Mouse (Mus musculus): ENCODE results near the gene Kat8. TPM values are rescaled to one million over a fixed set of nuclear protein-coding genes. Genes with fewer than 3 reads are reported as not detected.
A peak's percentile ranks its signal among the peaks of the same experiment; 100 is the strongest.
"Not testable (repeated sequence)": the region's sequence is repeated elsewhere in the genome, so short reads cannot be mapped to it uniquely, and the experiment has no call there.

The Kat8 gene
- polyA plus RNA-seq, 1 experiment from 2014 or later: 37.9 TPM

DNA sequence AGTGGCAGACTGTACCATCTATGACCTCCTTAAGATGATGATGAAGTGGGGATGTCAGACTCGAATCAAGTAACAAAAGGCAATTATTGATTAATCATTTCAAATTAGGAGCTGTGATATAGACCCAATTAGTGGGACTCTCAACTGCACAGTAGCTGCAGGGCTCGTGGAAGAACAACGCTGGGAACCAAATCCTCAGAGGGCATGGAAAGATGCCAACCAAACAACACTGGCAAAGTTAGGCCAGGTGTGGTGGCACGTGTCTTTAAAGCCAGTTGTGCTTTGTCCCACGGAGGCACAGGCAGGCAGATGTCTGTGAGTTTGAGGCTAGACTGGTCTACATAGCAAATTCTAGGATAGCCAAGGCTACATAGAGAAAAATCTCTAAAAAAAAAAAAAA is 18.3 kb downstream of the Kat8 start:
- H3K4me2 ChIP-seq (ENCODE audit: low read length): no peak overlapping the region
- peaks cover 6% of the 10 kb centered on the region; the same call in 1 of the 2 replicates for H3K27me3 ChIP-seq (replicated peaks; ENCODE audit: control insufficient read depth, insufficient read depth, low read length)
- H3K9ac ChIP-seq (ENCODE audit: low read length): no peak overlapping the region
- 85% methylated on average over 5 of the region's 5 CpGs for WGBS
- H3K4me3 ChIP-seq (ENCODE audit: low read depth, low read length): no peak overlapping the region
- H3K27ac ChIP-seq (ENCODE audit: low read depth): no peak overlapping the region
- DNase-seq (ENCODE audit: low spot score) (no peak), ATAC-seq (replicated peaks; ENCODE audit: low FRiP score, low TSS enrichment, low read depth) (no peak)
- H3K36me3 ChIP-seq (ENCODE audit: control insufficient read depth, insufficient read depth, low read length): peaks cover 14% of the 10 kb centered on the region
- H3K4me1 ChIP-seq (replicated peaks; ENCODE audit: control insufficient read depth, insufficient read depth, low read length): peaks cover 9% of the 10 kb centered on the region
- H3K9me3 ChIP-seq (ENCODE audit: control insufficient read depth, low read length): no peaks in the 10 kb centered on the region

DNA sequence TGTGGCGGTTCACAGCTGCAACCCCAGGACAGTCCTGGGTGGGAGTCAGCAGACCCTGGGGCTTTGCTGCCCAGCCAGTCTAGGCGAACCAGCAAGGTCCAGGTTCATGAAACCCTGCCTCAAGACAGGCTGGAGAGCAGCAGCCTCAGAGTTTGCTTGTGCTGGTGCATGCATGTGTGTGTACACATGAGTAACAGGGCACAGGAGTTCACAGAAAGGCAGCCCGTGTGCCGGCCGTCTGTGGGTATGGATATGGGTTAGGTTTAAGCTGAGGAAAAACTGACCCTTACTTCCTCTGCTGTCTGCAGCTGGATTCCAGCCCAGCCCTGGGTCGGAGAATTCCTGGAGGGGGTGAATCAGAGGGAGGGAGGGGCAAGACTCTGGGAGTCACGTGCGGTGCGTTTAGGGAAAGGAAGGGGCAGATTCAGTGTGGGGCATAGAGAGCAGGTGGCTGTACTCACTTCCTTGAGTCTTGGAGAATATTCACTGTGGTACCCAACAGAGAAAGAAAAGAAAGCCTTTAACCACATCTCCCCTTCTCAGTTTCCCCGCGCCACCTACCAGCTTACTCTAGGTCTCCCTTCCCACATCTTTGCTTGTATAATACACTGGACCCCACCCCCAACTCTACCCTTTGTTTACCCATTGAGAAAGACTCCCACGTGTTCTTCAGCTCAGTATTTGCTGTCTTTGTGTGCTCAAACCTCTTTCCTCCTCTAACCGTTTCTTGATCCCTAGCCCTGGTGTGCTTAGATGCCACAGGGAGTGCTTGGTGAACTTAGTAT is 19.2 kb downstream of the Kat8 start:
- whole genome bisulfite sequencing: 26% methylated on average over 13 of the region's 13 CpGs
- Histone ChIP-seq H3K4me3 (ENCODE audit: low read depth, low read length) (no peak overlapping the region), H3K4me1 (replicated peaks; ENCODE audit: control insufficient read depth, insufficient read depth, low read length) (peaks cover 9% of the 10 kb centered on the region), H3K9ac (ENCODE audit: low read length) (0 out of 2 replicates have a peak overlapping the region, but pooled peaks have one; percentile 17), H3K27me3 (replicated peaks; ENCODE audit: control insufficient read depth, insufficient read depth, low read length) (peaks cover 6% of the 10 kb centered on the region; the same call in 1 of the 2 replicates), H3K36me3 (ENCODE audit: control insufficient read depth, insufficient read depth, low read length) (peaks cover 5% of the 10 kb centered on the region; the same call in 1 of the 2 replicates), H3K9me3 (ENCODE audit: control insufficient read depth, low read length) (no peaks in the 10 kb centered on the region), H3K27ac (ENCODE audit: low read depth) (peak overlapping the region; percentile 39), H3K4me2 (ENCODE audit: low read length) (peak overlapping the region; percentile 34)
- ATAC-seq (replicated peaks; ENCODE audit: low FRiP score, low TSS enrichment, low read depth) (no peak), DNase-seq (ENCODE audit: low spot score) (peak; percentile 67)

DNA sequence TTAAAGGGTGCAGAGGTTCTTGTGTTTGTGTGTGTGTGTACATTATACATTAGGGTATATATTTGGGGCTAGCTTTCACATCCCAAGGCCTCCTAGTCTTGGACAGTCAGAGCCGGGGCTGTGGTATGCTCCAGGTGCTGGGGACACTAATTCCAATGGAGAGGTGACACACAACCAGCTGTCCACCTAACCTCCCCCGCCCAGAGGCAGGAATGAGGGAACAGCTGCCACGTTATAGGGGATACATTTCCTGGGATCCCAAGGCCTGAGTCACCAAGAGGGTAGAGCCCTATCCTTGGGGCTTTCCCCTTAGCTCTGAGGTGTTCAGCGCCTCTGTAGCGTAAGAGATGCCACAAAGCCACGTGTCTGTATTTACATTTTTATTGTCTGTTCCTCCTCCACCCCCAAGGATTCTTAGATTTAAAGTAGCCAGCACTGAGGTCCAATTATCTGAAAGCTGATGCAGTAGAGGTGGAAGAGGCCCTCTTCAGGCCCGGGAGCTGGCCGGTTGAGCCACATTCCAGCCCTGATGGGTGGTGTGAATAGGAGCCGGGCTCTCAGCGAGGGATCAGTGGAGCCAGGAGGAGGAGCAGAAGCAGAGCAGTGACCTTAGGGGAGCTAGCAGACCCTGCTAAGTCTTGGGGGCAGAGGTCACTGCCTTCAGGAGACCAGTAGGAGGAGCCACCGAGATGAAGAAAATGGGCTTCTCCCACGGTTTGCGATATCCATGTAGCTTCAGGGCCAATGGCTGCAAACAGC is 20.1 kb downstream of the Kat8 start:
- Histone ChIP-seq H3K9me3 (ENCODE audit: control insufficient read depth, low read length) (no peaks in the 10 kb centered on the region), H3K4me1 (replicated peaks; ENCODE audit: control insufficient read depth, insufficient read depth, low read length) (peaks cover 9% of the 10 kb centered on the region), H3K4me2 (ENCODE audit: low read length) (no peak overlapping the region), H3K4me3 (ENCODE audit: low read depth, low read length) (no peak overlapping the region), H3K9ac (ENCODE audit: low read length) (no peak overlapping the region; the same call in 1 of the 2 replicates), H3K36me3 (ENCODE audit: control insufficient read depth, insufficient read depth, low read length) (no peaks in the 10 kb centered on the region; the same call in 1 of the 2 replicates), H3K27ac (ENCODE audit: low read depth) (peak overlapping the region; percentile 39), H3K27me3 (replicated peaks; ENCODE audit: control insufficient read depth, insufficient read depth, low read length) (peaks cover 6% of the 10 kb centered on the region; the same call in 1 of the 2 replicates)
- WGBS: 17% methylated on average over 13 of the region's 13 CpGs
- DNase-seq (ENCODE audit: low spot score) (peak; percentile 67), ATAC-seq (replicated peaks; ENCODE audit: low FRiP score, low TSS enrichment, low read depth) (no peak)

DNA sequence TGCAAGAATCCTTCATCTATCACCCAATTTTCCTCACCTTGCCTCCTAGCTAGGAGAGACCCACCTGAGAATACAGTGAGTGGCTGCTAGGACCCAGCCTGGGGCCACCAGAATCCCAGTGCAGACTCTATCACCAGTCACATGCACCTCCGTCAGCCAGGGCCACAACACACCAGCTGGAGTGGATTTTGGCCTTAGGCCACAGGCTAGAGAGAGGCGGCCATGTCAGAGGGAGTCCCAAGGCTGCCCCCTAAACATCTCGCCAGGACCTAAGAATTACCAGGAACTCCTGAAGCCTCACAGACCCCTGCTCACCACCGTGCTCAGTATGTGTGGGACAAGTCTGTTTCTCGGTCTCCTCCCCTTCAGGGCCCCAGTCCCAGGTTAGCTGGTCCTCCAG is 21.8 kb downstream of the Kat8 start:
- no peaks in the 10 kb centered on the region for H3K9me3 ChIP-seq (ENCODE audit: control insufficient read depth, low read length)
- no peak overlapping the region for H3K4me2 ChIP-seq (ENCODE audit: low read length)
- no peak overlapping the region for H3K4me3 ChIP-seq (ENCODE audit: low read depth, low read length)
- H3K27ac ChIP-seq (ENCODE audit: low read depth): no peak overlapping the region
- ATAC-seq (replicated peaks; ENCODE audit: low FRiP score, low TSS enrichment, low read depth) (no peak), DNase-seq (ENCODE audit: low spot score) (no peak)
- 87% methylated on average over 5 of the region's 5 CpGs for WGBS
- H3K27me3 ChIP-seq (replicated peaks; ENCODE audit: control insufficient read depth, insufficient read depth, low read length): peaks cover 6% of the 10 kb centered on the region; the same call in 1 of the 2 replicates
- H3K4me1 ChIP-seq (replicated peaks; ENCODE audit: control insufficient read depth, insufficient read depth, low read length): peaks cover 9% of the 10 kb centered on the region
- H3K9ac ChIP-seq (ENCODE audit: low read length): no peak overlapping the region
- H3K36me3 ChIP-seq (ENCODE audit: control insufficient read depth, insufficient read depth, low read length): no peaks in the 10 kb centered on the region

DNA sequence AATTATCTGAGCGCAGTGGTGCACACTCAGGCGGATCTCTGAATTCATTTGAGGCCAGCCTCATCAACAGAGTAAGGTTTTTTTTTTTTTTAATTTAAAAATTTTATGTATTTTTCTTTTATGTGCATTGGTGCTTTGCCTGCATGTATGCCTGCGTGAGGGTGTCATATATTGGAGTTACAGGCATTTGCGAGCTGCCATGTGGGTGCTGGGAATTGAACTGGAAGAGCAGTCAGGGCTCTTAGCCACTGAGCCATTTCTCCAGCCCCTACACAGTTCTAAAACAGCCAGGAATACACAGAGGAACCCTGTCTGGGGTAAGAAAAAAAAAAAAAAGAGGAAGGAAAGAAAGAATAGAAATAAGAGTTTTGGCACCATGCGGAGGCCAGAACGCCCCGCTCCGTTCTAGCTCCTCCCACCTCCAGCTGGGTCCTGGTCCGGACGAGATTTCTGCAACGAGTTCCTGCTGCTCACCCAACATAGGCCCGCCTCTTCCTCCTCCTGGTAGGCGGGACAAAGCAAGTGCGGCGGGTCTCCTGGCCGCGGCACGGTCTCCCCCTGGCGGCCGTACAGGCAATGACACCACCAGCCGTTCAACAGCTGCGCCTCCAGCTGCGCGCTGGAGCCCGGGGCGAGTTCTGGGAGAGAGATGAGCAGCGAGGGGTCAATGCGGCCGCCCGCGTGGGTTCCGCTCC is 22.9 kb downstream of the Kat8 start:
- peak overlapping the region; percentile 97 for H3K4me2 ChIP-seq (ENCODE audit: low read length)
- peak overlapping the region; percentile 76 for H3K9ac ChIP-seq (ENCODE audit: low read length)
- WGBS: 7% methylated on average over 31 of the region's 32 CpGs
- DNase-seq (ENCODE audit: low spot score) (peak; percentile 97), ATAC-seq (replicated peaks; ENCODE audit: low FRiP score, low TSS enrichment, low read depth) (peak; percentile 90)
- H3K9me3 ChIP-seq (ENCODE audit: control insufficient read depth, low read length): no peaks in the 10 kb centered on the region
- H3K27ac ChIP-seq (ENCODE audit: low read depth): peak overlapping the region; percentile 62
- peak overlapping the region; percentile 69 for H3K4me3 ChIP-seq (ENCODE audit: low read depth, low read length)
- H3K27me3 ChIP-seq (replicated peaks; ENCODE audit: control insufficient read depth, insufficient read depth, low read length): peaks cover 3% of the 10 kb centered on the region; the same call in 1 of the 2 replicates
- no peaks in the 10 kb centered on the region for H3K36me3 ChIP-seq (ENCODE audit: control insufficient read depth, insufficient read depth, low read length)
- peaks cover 9% of the 10 kb centered on the region for H3K4me1 ChIP-seq (replicated peaks; ENCODE audit: control insufficient read depth, insufficient read depth, low read length)

DNA sequence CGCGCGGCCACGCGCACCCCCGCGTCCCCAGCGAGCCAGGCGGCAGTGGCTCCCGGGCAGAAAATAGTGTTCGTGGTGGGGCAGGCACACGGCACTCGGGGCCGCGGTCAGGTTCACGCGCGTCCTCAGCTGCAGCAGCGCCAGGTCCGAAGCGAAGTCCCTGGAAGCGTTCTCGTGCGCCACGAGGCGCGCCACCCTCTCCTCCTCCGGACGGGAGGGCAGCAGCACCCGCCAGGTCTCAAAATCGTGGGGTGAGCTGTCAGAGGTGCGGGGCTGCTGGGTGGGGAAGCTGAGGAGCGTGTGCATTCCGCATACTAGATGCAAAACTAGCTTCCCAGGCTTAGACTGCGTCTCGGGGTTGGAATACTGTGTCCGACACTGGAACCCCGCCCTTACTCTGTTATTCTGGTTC is 23.4 kb downstream of the Kat8 start:
- Histone ChIP-seq H3K9me3 (ENCODE audit: control insufficient read depth, low read length) (no peaks in the 10 kb centered on the region), H3K4me2 (ENCODE audit: low read length) (peak overlapping the region; percentile 97), H3K36me3 (ENCODE audit: control insufficient read depth, insufficient read depth, low read length) (no peaks in the 10 kb centered on the region), H3K27ac (ENCODE audit: low read depth) (peak overlapping the region; percentile 62), H3K4me3 (ENCODE audit: low read depth, low read length) (peak overlapping the region; percentile 69), H3K27me3 (replicated peaks; ENCODE audit: control insufficient read depth, insufficient read depth, low read length) (no peaks in the 10 kb centered on the region), H3K4me1 (replicated peaks; ENCODE audit: control insufficient read depth, insufficient read depth, low read length) (peaks cover 9% of the 10 kb centered on the region), H3K9ac (ENCODE audit: low read length) (peak overlapping the region; percentile 76)
- no peak for DNase-seq (ENCODE audit: low spot score)
- peak; percentile 25 for ATAC-seq (replicated peaks; ENCODE audit: low FRiP score, low TSS enrichment, low read depth)
- WGBS: under 1% methylated on average over 38 of the region's 38 CpGs

DNA sequence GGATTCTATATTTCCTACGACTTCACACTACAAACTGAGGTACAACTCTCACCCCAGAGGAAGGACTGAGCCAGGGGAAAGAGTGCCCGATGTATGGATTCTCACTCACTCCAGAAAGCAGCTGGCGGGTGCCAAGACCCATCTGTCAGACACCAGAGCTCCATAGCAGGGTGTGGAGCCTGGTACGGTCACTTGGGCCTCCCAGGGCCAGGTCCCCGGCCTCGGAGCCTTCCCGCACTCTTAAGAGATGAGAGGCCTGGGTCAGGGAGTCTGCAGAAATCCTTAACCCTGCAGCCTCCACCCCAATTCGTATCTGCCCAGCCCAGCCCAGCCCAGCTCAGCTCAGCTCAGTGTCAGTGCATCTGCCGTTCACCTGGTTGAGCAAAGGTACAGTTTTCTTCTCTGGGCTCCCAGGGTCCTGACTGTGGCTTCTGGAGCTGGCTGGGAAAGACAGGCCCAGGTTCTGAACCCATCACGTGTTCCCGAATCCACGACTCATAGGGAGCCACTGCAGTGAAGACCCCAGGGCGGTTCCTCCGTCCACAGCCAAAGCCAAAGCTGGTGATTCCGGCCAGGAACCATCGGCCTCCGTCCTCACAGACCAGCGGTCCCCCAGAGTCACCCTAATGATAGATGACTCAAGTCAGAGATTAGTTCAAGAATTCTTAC is 24.0 kb downstream of the Kat8 start:
- DNase-seq (ENCODE audit: low spot score) (no peak), ATAC-seq (replicated peaks; ENCODE audit: low FRiP score, low TSS enrichment, low read depth) (no peak)
- H3K9ac ChIP-seq (ENCODE audit: low read length): peak overlapping the region; percentile 76
- peak overlapping the region; percentile 97 for H3K4me2 ChIP-seq (ENCODE audit: low read length)
- no peaks in the 10 kb centered on the region for H3K36me3 ChIP-seq (ENCODE audit: control insufficient read depth, insufficient read depth, low read length)
- peaks cover 7% of the 10 kb centered on the region for H3K4me1 ChIP-seq (replicated peaks; ENCODE audit: control insufficient read depth, insufficient read depth, low read length)
- H3K4me3 ChIP-seq (ENCODE audit: low read depth, low read length): peak overlapping the region; percentile 69
- 55% methylated on average over 18 of the region's 18 CpGs for WGBS
- H3K27me3 ChIP-seq (replicated peaks; ENCODE audit: control insufficient read depth, insufficient read depth, low read length): no peaks in the 10 kb centered on the region
- no peaks in the 10 kb centered on the region for H3K9me3 ChIP-seq (ENCODE audit: control insufficient read depth, low read length)
- H3K27ac ChIP-seq (ENCODE audit: low read depth): peak overlapping the region; percentile 62; the same call in 1 of the 2 replicates

DNA sequence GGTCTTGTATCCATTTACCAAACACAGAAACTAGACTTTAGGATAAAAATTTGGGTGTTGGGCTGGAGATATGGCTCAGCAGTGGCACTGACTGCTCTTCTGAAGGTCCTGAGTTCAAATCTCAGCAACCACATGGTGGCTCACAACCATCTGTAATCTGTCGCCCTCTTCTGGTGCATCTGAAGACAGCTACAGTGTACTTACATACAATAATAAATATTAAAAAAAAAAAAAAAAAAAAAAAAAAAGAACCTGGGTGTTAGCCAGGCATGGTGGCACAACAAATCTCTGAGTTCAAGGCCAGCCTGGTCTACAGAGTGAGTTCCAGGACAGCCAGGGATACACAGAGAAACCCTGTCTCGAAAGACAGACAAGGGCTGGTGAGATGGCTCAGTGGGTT is 29.8 kb downstream of the Kat8 start:
- WGBS: 67% methylated on average over 2 of the region's 2 CpGs
- not testable (repeated sequence) for DNase-seq (ENCODE audit: low spot score); H3K9me3 ChIP-seq (ENCODE audit: control insufficient read depth, low read length); H3K4me1 ChIP-seq (replicated peaks; ENCODE audit: control insufficient read depth, insufficient read depth, low read length); H3K9ac ChIP-seq (ENCODE audit: low read length); H3K36me3 ChIP-seq (ENCODE audit: control insufficient read depth, insufficient read depth, low read length); H3K4me3 ChIP-seq (ENCODE audit: low read depth, low read length); ATAC-seq (replicated peaks; ENCODE audit: low FRiP score, low TSS enrichment, low read depth); H3K27ac ChIP-seq (ENCODE audit: low read depth); H3K4me2 ChIP-seq (ENCODE audit: low read length)
- H3K27me3 ChIP-seq (replicated peaks; ENCODE audit: control insufficient read depth, insufficient read depth, low read length): peaks cover 11% of the 10 kb centered on the region
